Mouse (Mus musculus) stomach, postnatal 0 days (tissue): ENCODE results near the gene Tmem104. TPM values are rescaled to one million over a fixed set of nuclear protein-coding genes. Genes with fewer than 3 reads are reported as not detected.

Experiments used
- ATAC-seq: fragments of 200-750 bp; cut with Nextera tagmentation; 2 replicates; pipeline ENCODE4 v1.8.0; 2017; ENCODE audit not compliant: low FRiP score, low TSS enrichment
- DNase-seq: peaks from one replicate; pipeline ENCODE4 v3.0.0-alpha.2; 2016; ENCODE audit warnings: low spot score
- H3K27ac ChIP-seq: fragments of 300-500 bp; sonication (generic); replicated peaks from 2 replicates; pipeline ENCODE4 v1.5.1; 2014; ENCODE audit warnings: mild to moderate bottlenecking, control low read depth
- H3K27me3 ChIP-seq: fragments of 300-500 bp; sonication (generic); 2 replicates; pipeline ENCODE4 v1.6.1; 2014; ENCODE audit warnings: low read length; ENCODE audit not compliant: control insufficient read depth, insufficient read depth
- H3K36me3 ChIP-seq: fragments of 300-500 bp; sonication (generic); 2 replicates; pipeline ENCODE4 v1.6.1; 2014; ENCODE audit warnings: low read length, mixed read lengths; ENCODE audit not compliant: control insufficient read depth, insufficient read depth
- H3K4me1 ChIP-seq: fragments of 300-500 bp; sonication (generic); replicated peaks from 2 replicates; pipeline ENCODE4 v1.6.1; 2014; ENCODE audit warnings: antibody characterized with exemption; ENCODE audit not compliant: control insufficient read depth, insufficient read depth
- H3K4me2 ChIP-seq: fragments of 300-500 bp; sonication (generic); replicated peaks from 2 replicates; pipeline ENCODE4 v1.6.1; 2014; ENCODE audit warnings: low read depth, mild to moderate bottlenecking, control low read depth, moderate library complexity
- H3K4me3 ChIP-seq: fragments of 300-500 bp; sonication (generic); 2 replicates; pipeline ENCODE4 v1.5.1; 2014; ENCODE audit warnings: low read depth, low read length, control low read depth
- H3K9ac ChIP-seq: fragments of 300-500 bp; sonication (generic); 2 replicates; pipeline ENCODE4 v1.6.1; 2014; ENCODE audit warnings: mild to moderate bottlenecking, low read length, control low read depth, mixed read lengths
- H3K9me3 ChIP-seq: fragments of 300-500 bp; sonication (generic); 2 replicates; pipeline ENCODE4 v1.6.1; 2016; ENCODE audit warnings: low read length; ENCODE audit not compliant: control insufficient read depth
- CTCF ChIP-seq: IDR thresholded peaks from 2 replicates; pipeline ENCODE4 v1.5.1; 2016; ENCODE audit warnings: antibody characterized with exemption, low read depth, mild to moderate bottlenecking, moderate library complexity
- EP300 ChIP-seq: optimal IDR thresholded peaks from 2 replicates; pipeline ENCODE3; 2016; ENCODE audit warnings: antibody characterized with exemption
- WGBS: fragments of 180-500 bp; shearing (Covaris S2); extraction: QIAGEN DNeasy Blood & Tissue Kit; methylation state at CpG from one replicate; pipeline ENCODE4 v1.1.7; 2014; 5-methylcytosine and 5-hydroxymethylcytosine counted together
- polyA plus RNA-seq: library from polyadenylated mRNA; unstranded; fragments of >200 nt; fragmentation: Nextera tagmentation; extraction: Ambion mirVana; gene quantifications from 2 replicates; pipeline ENCODE4 v1.2.1, GENCODE M21; 2015

Tmem104 gene
- polyA plus RNA-seq, 1 experiment from 2014 or later, result 6.3 TPM

- 74% methylated on average over 3 of the region's 3 CpGs for WGBS
- no peak for ATAC-seq
- TF ChIP-seq CTCF, result no peak
- TF ChIP-seq EP300, result no peak
- H3K9ac ChIP-seq, result no peak overlapping the region
- H3K9me3 ChIP-seq, result no peaks in the 10 kb centered on the region
- H3K27ac ChIP-seq, result no peak overlapping the region
- H3K27me3 ChIP-seq, result no peaks in the 10 kb centered on the region
- no peak for DNase-seq
- no peak overlapping the region for H3K4me3 ChIP-seq
- H3K4me1 ChIP-seq, result no peaks in the 10 kb centered on the region
- no peak overlapping the region for H3K4me2 ChIP-seq
- peaks cover 3% of the 10 kb centered on the region; the same call in 1 of the 2 replicates for H3K36me3 ChIP-seq
Measured at GRCm38 (mm10) chr11:115242746-115243145, 55.5 kb downstream of the Tmem104 start.

DNA sequence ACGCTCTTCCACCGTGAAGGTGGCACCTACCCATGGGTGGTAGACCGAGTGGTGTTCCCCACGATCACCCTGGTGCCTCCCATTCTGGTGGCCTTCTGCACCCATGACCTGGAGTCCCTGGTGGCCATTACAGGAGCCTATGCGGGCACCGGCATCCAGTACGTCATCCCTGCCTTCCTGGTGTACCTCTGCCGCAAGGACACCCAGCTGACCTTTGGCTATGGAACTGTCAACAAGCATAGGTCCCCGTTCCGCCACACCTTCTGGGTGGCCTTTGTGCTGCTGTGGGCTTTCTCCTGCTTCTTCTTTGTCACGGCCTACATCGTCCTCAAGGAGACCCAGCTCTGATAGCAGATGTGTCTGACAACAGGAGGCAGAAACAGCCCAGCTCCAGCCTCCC lies 56.5 kb downstream of the Tmem104 start:
- 89% methylated on average over 12 of the region's 12 CpGs for WGBS

DNA sequence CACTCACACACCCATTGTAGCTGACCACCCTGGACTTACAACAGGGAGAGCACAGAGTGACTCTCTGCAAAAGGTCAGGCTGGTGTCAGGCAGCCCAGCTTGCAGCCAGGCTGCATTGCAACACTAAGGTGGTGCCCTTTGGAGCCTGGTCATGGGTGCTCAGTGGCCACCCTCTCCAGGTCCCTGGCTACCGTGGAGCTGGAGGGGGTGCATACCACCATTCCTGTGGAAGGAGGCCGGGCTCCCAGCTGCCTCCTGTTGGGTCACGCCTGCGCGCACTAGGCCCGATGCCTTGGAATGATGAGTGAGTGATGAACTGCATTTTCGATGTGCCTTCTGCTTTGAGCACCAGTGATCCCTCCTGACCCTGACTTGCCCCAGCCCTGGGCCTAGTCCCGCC lies 57.6 kb downstream of the Tmem104 start:
- no peak for DNase-seq
- TF ChIP-seq EP300 (no peak), CTCF (no peak)
- no peaks in the 10 kb centered on the region for H3K9me3 ChIP-seq
- no peak for ATAC-seq
- no peaks in the 10 kb centered on the region for H3K4me1 ChIP-seq
- no peak overlapping the region for H3K4me3 ChIP-seq
- H3K27me3 ChIP-seq, result peaks cover 3% of the 10 kb centered on the region; the same call in 1 of the 2 replicates
- H3K27ac ChIP-seq, result no peak overlapping the region
- no peak overlapping the region for H3K9ac ChIP-seq
- no peak overlapping the region for H3K4me2 ChIP-seq
- peaks cover 3% of the 10 kb centered on the region; the same call in 1 of the 2 replicates for H3K36me3 ChIP-seq
- WGBS, result 88% methylated on average over 8 of the region's 8 CpGs

More for the DNA sequence above, 56.5 kb downstream of the Tmem104 start:
- ATAC-seq (no peak), DNase-seq (no peak)
- H3K4me3 ChIP-seq, result no peak overlapping the region
- H3K27ac ChIP-seq, result no peak overlapping the region
- peaks cover 3% of the 10 kb centered on the region; the same call in 1 of the 2 replicates for H3K36me3 ChIP-seq
- H3K4me2 ChIP-seq, result no peak overlapping the region
- H3K9ac ChIP-seq, result no peak overlapping the region
- no peaks in the 10 kb centered on the region; the same call in 1 of the 2 replicates for H3K27me3 ChIP-seq
- no peaks in the 10 kb centered on the region for H3K4me1 ChIP-seq
- H3K9me3 ChIP-seq, result no peaks in the 10 kb centered on the region
- no peak for TF ChIP-seq CTCF
- TF ChIP-seq EP300, result no peak

DNA sequence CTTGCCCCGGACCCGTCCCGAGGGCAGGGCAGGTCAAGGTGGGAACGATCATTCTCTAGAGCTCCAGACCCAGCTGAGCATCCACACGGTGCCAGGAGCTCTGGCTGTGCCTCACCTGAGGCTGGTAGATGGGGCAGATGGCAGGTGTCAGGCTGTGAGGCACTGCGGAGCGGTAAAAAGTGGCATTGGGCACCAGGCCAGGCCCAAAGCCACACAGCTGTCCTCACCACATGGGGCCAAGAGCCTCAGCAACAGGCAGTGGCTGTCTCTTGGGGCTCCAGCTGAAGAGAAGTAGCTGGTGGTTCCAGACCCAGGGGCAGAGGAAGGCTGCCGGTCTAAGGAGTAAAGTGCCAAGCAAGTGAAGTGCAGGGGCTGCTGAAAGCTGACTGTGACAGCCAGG lies 59.1 kb downstream of the Tmem104 start:
- Histone ChIP-seq H3K4me1 (no peaks in the 10 kb centered on the region), H3K9ac (no peak overlapping the region), H3K36me3 (peaks cover 3% of the 10 kb centered on the region; the same call in 1 of the 2 replicates), H3K4me2 (no peak overlapping the region), H3K4me3 (no peak overlapping the region), H3K9me3 (no peaks in the 10 kb centered on the region), H3K27me3 (peaks cover 14% of the 10 kb centered on the region; the same call in 1 of the 2 replicates), H3K27ac (no peak overlapping the region)
- ATAC-seq, result no peak
- TF ChIP-seq EP300, result no peak
- TF ChIP-seq CTCF, result no peak
- no peak for DNase-seq
- 73% methylated on average over 8 of the region's 8 CpGs for WGBS

DNA sequence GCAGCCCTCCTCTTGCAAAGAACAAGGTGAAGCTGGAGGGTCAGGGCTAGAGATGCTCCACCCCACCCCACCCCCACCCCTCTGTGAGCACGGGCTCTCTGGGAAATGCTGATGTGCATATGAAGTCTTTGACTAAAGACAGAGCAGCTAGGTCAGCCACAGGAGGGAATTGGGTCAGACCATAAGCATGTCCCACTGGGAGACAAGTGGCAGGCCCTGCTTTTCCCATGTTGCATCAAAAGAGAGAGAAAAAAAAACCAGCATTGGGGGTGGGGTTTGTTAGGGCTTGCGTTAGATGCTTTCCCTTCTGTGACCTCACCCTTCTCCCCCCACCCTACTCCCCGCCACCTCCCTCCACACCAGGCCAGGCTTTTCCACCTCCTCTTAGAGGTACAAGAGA lies 60.0 kb downstream of the Tmem104 start:
- no peaks in the 10 kb centered on the region for H3K9me3 ChIP-seq
- ATAC-seq (no peak), DNase-seq (no peak)
- H3K27ac ChIP-seq, result no peak overlapping the region
- no peak overlapping the region for H3K9ac ChIP-seq
- TF ChIP-seq CTCF, result no peak
- TF ChIP-seq EP300, result no peak
- no peak overlapping the region for H3K4me3 ChIP-seq
- H3K27me3 ChIP-seq, result peaks cover 14% of the 10 kb centered on the region; the same call in 1 of the 2 replicates
- H3K4me2 ChIP-seq, result no peak overlapping the region
- no peaks in the 10 kb centered on the region for H3K4me1 ChIP-seq
- peaks cover 3% of the 10 kb centered on the region; the same call in 1 of the 2 replicates for H3K36me3 ChIP-seq
- WGBS, result 23% methylated on average over 3 of the region's 3 CpGs

DNA sequence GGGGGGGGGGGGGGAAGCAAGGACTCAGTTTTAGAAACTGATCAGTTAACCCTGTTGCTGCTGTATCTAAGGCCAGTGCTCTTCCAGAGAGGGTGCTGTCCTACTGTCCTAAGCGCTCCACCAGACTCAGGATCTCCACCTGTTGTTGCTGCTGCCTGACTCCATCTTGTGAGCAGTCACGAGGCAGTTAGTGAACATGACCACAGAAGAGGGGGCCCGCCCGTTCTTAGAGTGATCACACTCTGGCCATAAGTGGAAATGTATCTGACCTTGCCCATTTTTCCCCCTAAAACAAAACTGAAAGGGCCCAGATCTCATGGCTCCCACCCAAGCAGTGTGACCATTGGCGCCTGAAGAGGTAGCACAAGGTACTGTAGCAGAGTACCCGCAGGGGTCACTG lies 60.7 kb downstream of the Tmem104 start:
- H3K4me1 ChIP-seq, result no peaks in the 10 kb centered on the region
- H3K36me3 ChIP-seq, result peaks cover 3% of the 10 kb centered on the region; the same call in 1 of the 2 replicates
- no peak overlapping the region for H3K27ac ChIP-seq
- no peaks in the 10 kb centered on the region for H3K9me3 ChIP-seq
- no peak for ATAC-seq
- H3K4me3 ChIP-seq, result no peak overlapping the region
- peaks cover 14% of the 10 kb centered on the region; the same call in 1 of the 2 replicates for H3K27me3 ChIP-seq
- DNase-seq, result no peak
- no peak overlapping the region for H3K9ac ChIP-seq
- H3K4me2 ChIP-seq, result no peak overlapping the region
- TF ChIP-seq CTCF, result no peak
- no peak for TF ChIP-seq EP300
- WGBS, result 59% methylated on average over 6 of the region's 6 CpGs
